Mouse (Mus musculus) myocyte (in vitro differentiated cells): ENCODE measurements at regions not wholly inside any gene's neighbourhood (a gene's known extent, or its start where the extent isn't known, plus 50 kb on each side); places are given as distances from the start of the nearest gene placed in this dataset.

Source experiments
- CEBPB ChIP-seq: IDR thresholded peaks from 2 replicates; pipeline ENCODE4 v1.6.1; 2011; ENCODE audit warnings: mild to moderate bottlenecking, moderate library complexity; ENCODE audit not compliant: poor library complexity, insufficient read depth, severe bottlenecking
- E2F4 ChIP-seq: IDR thresholded peaks from one replicate; pipeline ENCODE4 v1.6.1; 2011; ENCODE audit warnings: mild to moderate bottlenecking, control low read depth, moderate library complexity; ENCODE audit not compliant: insufficient read depth
- MAX ChIP-seq: IDR thresholded peaks from one replicate; pipeline ENCODE4 v1.6.1; 2011; ENCODE audit warnings: low read depth, mild to moderate bottlenecking, control low read depth
- MYOG ChIP-seq, 3 experiments: IDR thresholded peaks; one replicate each; pipeline ENCODE4 v1.6.1; 2011; ENCODE audit warnings: control low read depth in 2 of 3, low read depth in 2 of 3, mild to moderate bottlenecking in 2 of 3; ENCODE audit not compliant: insufficient read length in 2 of 3, control insufficient read depth in 1 of 3, insufficient read depth in 1 of 3
- POLR2A ChIP-seq: IDR thresholded peaks from one replicate; pipeline ENCODE4 v1.6.1; 2011; ENCODE audit warnings: low read depth, mild to moderate bottlenecking, control low read depth, moderate library complexity; ENCODE audit not compliant: insufficient read length
- POLR2AphosphoS2 ChIP-seq: IDR thresholded peaks from one replicate; pipeline ENCODE4 v1.6.1; 2011; ENCODE audit warnings: low read depth, control low read depth; ENCODE audit not compliant: insufficient read length
- SRF ChIP-seq: IDR thresholded peaks from one replicate; pipeline ENCODE4 v1.6.1; 2011; ENCODE audit warnings: low read depth; ENCODE audit not compliant: control insufficient read depth, insufficient read length
- TCF12 ChIP-seq: IDR thresholded peaks from one replicate; pipeline ENCODE4 v1.6.1; 2011; ENCODE audit warnings: mild to moderate bottlenecking, control low read depth; ENCODE audit not compliant: poor library complexity, insufficient read depth, severe bottlenecking
- TCF3 ChIP-seq: IDR thresholded peaks from one replicate; pipeline ENCODE4 v1.6.1; 2011; ENCODE audit warnings: low read depth, control low read depth; ENCODE audit not compliant: insufficient read length
- USF1 ChIP-seq: IDR thresholded peaks from one replicate; pipeline ENCODE4 v1.6.1; 2011; ENCODE audit warnings: low read depth, mild to moderate bottlenecking, control low read depth, moderate library complexity

- TF ChIP-seq USF1: no peak
- TF ChIP-seq TCF3: no peak
- no peak for TF ChIP-seq POLR2A
- TF ChIP-seq POLR2AphosphoS2: no peak
- no peak for TF ChIP-seq CEBPB
- TF ChIP-seq MAX: no peak
- TF ChIP-seq TCF12: no peak
- TF ChIP-seq E2F4: no peak
- no peak for TF ChIP-seq MYOG (IDR thresholded peaks at IDR 0.05; ENCODE audit: control insufficient read depth in 1 of 3, insufficient read depth in 1 of 3, insufficient read length in 2 of 3, low read depth in 2 of 3)
- TF ChIP-seq SRF: no peak
These were observed 106.0 kb upstream of the Gmds start for GRCm38 (mm10) chr13:32444531-32444930.
